Mouse (Mus musculus): ENCODE results near the gene Vmn1r51. TPM values are rescaled to one million over a fixed set of nuclear protein-coding genes. Genes with fewer than 3 reads are reported as not detected.
"Not testable (repeated sequence)": the region's sequence is repeated elsewhere in the genome, so short reads cannot be mapped to it uniquely, and the experiment has no call there.

Gene Vmn1r51
- not detected in 2 replicates for polyA plus RNA-seq (2016; fragmentation: Nextera tagmentation; extraction: Ambion mirVana)

DNA sequence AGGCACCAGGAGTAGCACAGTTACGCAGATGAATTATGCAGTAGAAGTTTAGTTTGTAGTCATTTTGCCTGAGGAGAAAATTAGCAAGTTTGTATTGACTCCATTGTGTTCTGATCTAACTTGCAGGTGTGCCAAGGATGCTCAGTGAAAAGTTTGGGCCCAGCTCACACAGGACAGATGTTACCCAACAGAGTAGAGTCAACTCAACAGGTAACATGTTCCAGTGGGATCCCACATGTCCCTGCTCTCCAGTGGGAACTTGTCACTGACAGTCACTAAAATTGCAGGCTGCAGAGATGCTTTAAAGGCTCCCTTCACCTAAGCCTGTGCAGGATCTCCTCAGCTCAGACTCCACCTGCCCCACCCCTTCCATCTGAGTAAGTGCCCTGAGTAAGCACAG, at the start of gene Vmn1r51:
Gene Vmn1r51 (plus strand): TSS at position 301 of the 400 bp plus-strand sequence.
- H3K4me2 ChIP-seq (replicated peaks); H3K27me3 ChIP-seq; H3K36me3 ChIP-seq; ATAC-seq (ENCODE audit: insufficient number of reproducible peaks, insufficient read depth, low FRiP score, low TSS enrichment); H3K4me3 ChIP-seq; H3K9me3 ChIP-seq; H3K27ac ChIP-seq; H3K4me1 ChIP-seq; H3K9ac ChIP-seq: not testable (repeated sequence)
- 91% methylated on average over 1 of the region's 1 CpGs for WGBS

DNA sequence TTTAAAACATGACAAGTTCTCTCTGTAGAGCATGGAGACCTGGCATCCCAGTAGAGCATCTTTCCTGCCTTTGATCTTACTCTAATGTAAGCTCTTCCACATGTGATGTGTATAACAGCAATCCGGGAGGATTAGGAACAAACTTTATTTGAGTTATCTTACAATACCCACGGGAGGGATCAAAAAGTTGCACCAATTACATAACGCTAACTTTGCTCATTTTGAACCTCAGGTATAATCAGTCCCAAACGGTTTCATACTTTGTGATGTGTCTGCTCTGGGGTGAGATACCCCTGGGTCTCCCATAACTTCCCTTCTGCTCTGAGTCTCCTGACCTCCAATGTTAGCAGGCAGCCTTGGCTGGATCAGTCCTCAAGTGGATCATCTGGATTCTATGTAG, 44.0 kb upstream of the Vmn1r51 start, which contains the start of gene Vmn1r49:
Gene Vmn1r49 (minus strand): TSS at position 101 of the 400 bp plus-strand sequence.
- Histone ChIP-seq H3K36me3 (no peaks in the 10 kb centered on the region), H3K4me3 (no peak within 1 kb of the TSS), H3K9ac (no peak within 1 kb of the TSS), H3K4me2 (replicated peaks) (no peak within 1 kb of the TSS), H3K9me3 (0 out of 2 replicates have a peak, but pooled peaks cover 7% of the 10 kb centered on the region), H3K27me3 (no peaks in the 10 kb centered on the region), H3K4me1 (no peaks in the 10 kb centered on the region), H3K27ac (no peak within 1 kb of the TSS)
- ATAC-seq (ENCODE audit: insufficient number of reproducible peaks, insufficient read depth, low FRiP score, low TSS enrichment) = no peak
- 75% methylated on average over 4 of the region's 4 CpGs for WGBS

GRCm38 (mm10) chr6:90100566-90100965, 21.8 kb upstream of the Vmn1r51 start:
- no peaks in the 10 kb centered on the region for H3K4me1 ChIP-seq
- no peak overlapping the region for H3K27ac ChIP-seq
- no peak overlapping the region for H3K4me2 ChIP-seq (replicated peaks)
- no peaks in the 10 kb centered on the region for H3K9me3 ChIP-seq
- no peaks in the 10 kb centered on the region for H3K36me3 ChIP-seq
- no peak overlapping the region for H3K4me3 ChIP-seq
- no peak for ATAC-seq (ENCODE audit: insufficient number of reproducible peaks, insufficient read depth, low FRiP score, low TSS enrichment)
- 89% methylated on average over 2 of the region's 2 CpGs for WGBS
- H3K27me3 ChIP-seq = no peaks in the 10 kb centered on the region
- no peak overlapping the region for H3K9ac ChIP-seq

DNA sequence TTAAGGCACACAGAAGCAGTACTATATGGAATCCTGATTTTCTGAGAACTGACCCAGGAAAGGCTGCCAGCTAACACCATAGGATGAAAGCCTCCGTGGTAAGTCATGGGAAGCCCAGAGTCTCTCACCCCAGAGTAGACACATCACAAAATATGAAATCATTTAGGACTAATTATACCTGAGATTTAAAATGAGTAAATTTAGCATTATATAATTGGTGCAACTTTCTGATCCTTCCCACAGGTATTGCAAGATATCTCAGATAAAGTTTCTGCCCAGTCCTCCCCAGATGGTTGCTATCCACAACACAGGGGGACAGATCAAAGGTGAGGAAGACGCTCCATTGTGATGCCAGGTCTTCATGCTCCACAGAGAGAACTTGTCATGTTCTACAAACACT, 21.3 kb upstream of the Vmn1r51 start, which contains the start of gene Vmn1r50:
Gene Vmn1r50 (plus strand): TSS at position 301 of the 400 bp plus-strand sequence.
- no peaks in the 10 kb centered on the region for H3K27me3 ChIP-seq
- no peaks in the 10 kb centered on the region for H3K9me3 ChIP-seq
- H3K4me1 ChIP-seq = no peaks in the 10 kb centered on the region
- no peaks in the 10 kb centered on the region for H3K36me3 ChIP-seq
- ATAC-seq (ENCODE audit: insufficient number of reproducible peaks, insufficient read depth, low FRiP score, low TSS enrichment) = no peak
- no peak within 1 kb of the TSS for H3K27ac ChIP-seq
- 59% methylated on average over 2 of the region's 2 CpGs for WGBS
- no peak within 1 kb of the TSS for H3K9ac ChIP-seq
- no peak within 1 kb of the TSS for H3K4me2 ChIP-seq (replicated peaks)
- no peak within 1 kb of the TSS for H3K4me3 ChIP-seq

- H3K9me3 ChIP-seq = no peaks in the 10 kb centered on the region
- no peak overlapping the region for H3K4me3 ChIP-seq
- H3K4me1 ChIP-seq = no peaks in the 10 kb centered on the region
- no peak for ATAC-seq (ENCODE audit: insufficient number of reproducible peaks, insufficient read depth, low FRiP score, low TSS enrichment)
- 82% methylated on average over 3 of the region's 3 CpGs for WGBS
- H3K36me3 ChIP-seq = no peaks in the 10 kb centered on the region
- H3K27me3 ChIP-seq = no peaks in the 10 kb centered on the region
- H3K27ac ChIP-seq = no peak overlapping the region
- H3K4me2 ChIP-seq (replicated peaks) = no peak overlapping the region
- no peak overlapping the region for H3K9ac ChIP-seq
Observed at GRCm38 (mm10) chr6:90160139-90160538, 37.7 kb downstream of the Vmn1r51 start.

- H3K9ac ChIP-seq = no peak within 1 kb of the TSS
- no peak within 1 kb of the TSS for H3K4me3 ChIP-seq
- H3K4me2 ChIP-seq (replicated peaks) = no peak within 1 kb of the TSS
- no peaks in the 10 kb centered on the region for H3K4me1 ChIP-seq
- no peaks in the 10 kb centered on the region for H3K36me3 ChIP-seq
- no peaks in the 10 kb centered on the region for H3K9me3 ChIP-seq
- H3K27ac ChIP-seq = no peak within 1 kb of the TSS
- 62% methylated on average over 2 of the region's 2 CpGs for WGBS
- H3K27me3 ChIP-seq = no peaks in the 10 kb centered on the region
- no peak for ATAC-seq (ENCODE audit: insufficient number of reproducible peaks, insufficient read depth, low FRiP score, low TSS enrichment)
Observed at GRCm38 (mm10) chr6:90174508-90174907, 52.1 kb downstream of the Vmn1r51 start, which contains the start of gene Vmn1r52. Gene Vmn1r52, plus strand, starts transcription at chr6:90174808.

Other genes starting within 250 kb of the Vmn1r51 start
- not detected in 2 replicates for gene Vmn1r42, start 246.2 kb upstream of the Vmn1r51 start, polyA plus RNA-seq (2016; fragmentation: Nextera tagmentation; extraction: Ambion mirVana)
- gene Vmn1r43, start 246.2 kb upstream of the Vmn1r51 start, polyA plus RNA-seq (2016; fragmentation: Nextera tagmentation; extraction: Ambion mirVana) = not detected in 2 replicates
- gene Vmn1r44, start 238.9 kb upstream of the Vmn1r51 start, polyA plus RNA-seq (2016; fragmentation: Nextera tagmentation; extraction: Ambion mirVana) = not detected in 2 replicates
- gene Vmn1r45, start 182.0 kb upstream of the Vmn1r51 start, polyA plus RNA-seq (2016; fragmentation: Nextera tagmentation; extraction: Ambion mirVana) = not detected in 2 replicates
- not detected in 2 replicates for gene Vmn1r46, start 153.3 kb upstream of the Vmn1r51 start, polyA plus RNA-seq (2016; fragmentation: Nextera tagmentation; extraction: Ambion mirVana)
- not detected in 2 replicates for gene Vmn1r47, start 106.4 kb upstream of the Vmn1r51 start, polyA plus RNA-seq (2016; fragmentation: Nextera tagmentation; extraction: Ambion mirVana)
- gene Vmn1r48, start 85.8 kb upstream of the Vmn1r51 start, polyA plus RNA-seq (2016; fragmentation: Nextera tagmentation; extraction: Ambion mirVana) = not detected in 2 replicates
- gene Vmn1r49, start 44.1 kb upstream of the Vmn1r51 start, polyA plus RNA-seq (2016; fragmentation: Nextera tagmentation; extraction: Ambion mirVana) = not detected in 2 replicates
- not detected in 2 replicates for gene Vmn1r50, start 21.2 kb upstream of the Vmn1r51 start, polyA plus RNA-seq (2016; fragmentation: Nextera tagmentation; extraction: Ambion mirVana)
- not detected in 2 replicates for gene Vmn1r52, start 52.2 kb downstream of the Vmn1r51 start, polyA plus RNA-seq (2016; fragmentation: Nextera tagmentation; extraction: Ambion mirVana)
- gene V1ra8, start 80.2 kb downstream of the Vmn1r51 start, polyA plus RNA-seq (2016; fragmentation: Nextera tagmentation; extraction: Ambion mirVana) = not detected in 2 replicates
- not detected in 2 replicates for gene Vmn1r53, start 101.8 kb downstream of the Vmn1r51 start, polyA plus RNA-seq (2016; fragmentation: Nextera tagmentation; extraction: Ambion mirVana)
- not detected in 2 replicates for gene Vmn1r54, start 123.7 kb downstream of the Vmn1r51 start, polyA plus RNA-seq (2016; fragmentation: Nextera tagmentation; extraction: Ambion mirVana)
- gene BC048671, start 178.6 kb downstream of the Vmn1r51 start, polyA plus RNA-seq (2016; fragmentation: Nextera tagmentation; extraction: Ambion mirVana) = not detected in 2 replicates
- 0.22 TPM in 1 of 2 replicates, not detected in the other for gene Chst13, start 202.6 kb downstream of the Vmn1r51 start, polyA plus RNA-seq (2016; fragmentation: Nextera tagmentation; extraction: Ambion mirVana)
- not detected in 2 replicates for gene Uroc1, start 210.7 kb downstream of the Vmn1r51 start, polyA plus RNA-seq (2016; fragmentation: Nextera tagmentation; extraction: Ambion mirVana)
- gene Zxdc, start 246.9 kb downstream of the Vmn1r51 start, polyA plus RNA-seq (2016; fragmentation: Nextera tagmentation; extraction: Ambion mirVana) = 11.5 and 12.6 TPM in 2 replicates

Data from embryonic facial prominence, embryonic 12.5 days (tissue).